23 mouse cellular contexts compared by ENCODE assay signal in the genomic region with DNA sequence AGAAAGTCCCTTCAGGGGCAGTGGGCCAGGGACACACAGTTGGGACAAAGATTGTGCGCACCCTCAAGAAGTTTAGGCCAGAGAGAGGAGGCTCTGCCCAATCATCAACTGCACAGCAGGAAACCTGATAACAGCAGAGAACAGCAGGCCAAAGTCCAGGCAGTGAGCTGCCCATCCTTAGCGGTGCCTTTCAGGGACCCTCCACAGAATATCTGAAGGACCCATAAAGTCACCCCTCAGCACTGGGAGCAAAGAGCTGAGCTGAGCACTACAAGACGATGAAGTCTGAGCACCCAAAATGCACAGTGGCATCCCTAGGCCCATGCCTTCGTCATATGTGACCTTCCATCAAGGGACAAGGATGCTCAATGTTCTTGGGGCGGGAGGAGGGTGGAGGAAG. TPM values are rescaled to one million over a fixed set of nuclear protein-coding genes. Genes with fewer than 3 reads are reported as not detected.
DNase-seq lines count a peak whose midpoint lies in the region; ATAC-seq lines count a peak whose summit lies in the region.
"Had no signal": no experiment of that assay in that cellular context is flagged by ENCODE, and none has a peak within 500 bp of the region (broad histone marks: within the 10 kb centered on the region; RNA-seq: fewer than 3 reads in every experiment).

No protein-coding gene starts in this region.

- peaks cover 27% of the 10 kb centered on the region for H3K36me3 ChIP-seq in heart, embryonic 12.5 days
- no peaks in the 10 kb centered on the region; the same call in 1 of the 2 replicates for H3K36me3 ChIP-seq in liver, embryonic 13.5 days
- 0 out of 2 replicates have a peak, but pooled peaks cover 4% of the 10 kb centered on the region for H3K36me3 ChIP-seq in intestine, embryonic 16.5 days (ENCODE audit: control insufficient read depth, insufficient read depth, low read length)
- H3K36me3 ChIP-seq: neural tube, embryonic 13.5 days had no signal

- H3K9me3 ChIP-seq in heart, embryonic 12.5 days (replicated peaks): no peaks in the 10 kb centered on the region
- no peaks in the 10 kb centered on the region for H3K9me3 ChIP-seq in liver, embryonic 13.5 days (replicated peaks)
- H3K9me3 ChIP-seq in intestine, embryonic 16.5 days (ENCODE audit: control insufficient read depth, low read length): no peaks in the 10 kb centered on the region
- H3K9me3 ChIP-seq: embryonic facial prominence, embryonic 12.5 days; hindbrain, embryonic 10.5 days; neural tube, embryonic 13.5 days had no signal

- H3K4me3 ChIP-seq in heart, embryonic 12.5 days: no peak overlapping the region
- no peak overlapping the region for H3K4me3 ChIP-seq in liver, embryonic 13.5 days (replicated peaks)
- H3K4me3 ChIP-seq in intestine, embryonic 16.5 days (ENCODE audit: low read length): no peak overlapping the region
- H3K4me3 ChIP-seq: embryonic facial prominence, embryonic 12.5 days; hindbrain, embryonic 10.5 days; neural tube, embryonic 13.5 days had no signal

- WGBS in heart, embryonic 12.5 days: 61% methylated on average over 5 of the region's 5 CpGs
- 62% methylated on average over 5 of the region's 5 CpGs for WGBS in liver, embryonic 13.5 days (ENCODE audit: insufficient replicate concordance)
- WGBS in intestine, embryonic 16.5 days: 61% methylated on average over 5 of the region's 5 CpGs

- no peak for ATAC-seq in heart, embryonic 12.5 days (ENCODE audit: insufficient number of reproducible peaks, low FRiP score)
- ATAC-seq in liver, embryonic 13.5 days (ENCODE audit: low read depth): no peak
- ATAC-seq in intestine, embryonic 16.5 days: peak; percentile 43
- ATAC-seq: CD4-positive, CD25-positive, alpha-beta regulatory T cell, adult 4 months; hindbrain, embryonic 16.5 days had no signal

- H3K4me2 ChIP-seq in heart, embryonic 12.5 days: no peak overlapping the region
- peak overlapping the region; percentile 32; the same call in 1 of the 2 replicates for H3K4me2 ChIP-seq in liver, embryonic 13.5 days
- no peak overlapping the region for H3K4me2 ChIP-seq in intestine, embryonic 16.5 days (ENCODE audit: low read depth, low read length)
- H3K4me2 ChIP-seq: embryonic facial prominence, embryonic 12.5 days; neural tube, embryonic 13.5 days had no signal

- peaks cover 52% of the 10 kb centered on the region for H3K4me1 ChIP-seq in heart, embryonic 12.5 days (replicated peaks)
- peaks cover 64% of the 10 kb centered on the region for H3K4me1 ChIP-seq in liver, embryonic 13.5 days (replicated peaks)
- H3K4me1 ChIP-seq in intestine, embryonic 16.5 days (ENCODE audit: control insufficient read depth, insufficient read depth, low read length): peaks cover 57% of the 10 kb centered on the region

- DNase-seq in heart, adult 8-10 months (ENCODE audit: low spot score): no peak
- no peak for DNase-seq in liver, embryonic 13.5 days
- DNase-seq in liver: no peak
- peak; percentile 62 for DNase-seq in yolk sac, embryonic 10.5 days (ENCODE audit: low spot score)
- no peak for DNase-seq in lung, postnatal 25 days (ENCODE audit: low spot score)
- DNase-seq: adrenal gland, postnatal 25 days; cerebellum, adult 11-12 months; cerebellum, adult 9-11 months; embryo, embryonic 11 days; gastrocnemius, postnatal 25 days; heart, adult 11 months; heart, postnatal 14 days; kidney, postnatal 25 days; lung, adult 2 months; lung, postnatal 10 days; thymus, postnatal 4 days had no signal

- H3K27ac ChIP-seq in heart, embryonic 12.5 days (ENCODE audit: poor library complexity, severe bottlenecking): no peak overlapping the region
- no peak overlapping the region for H3K27ac ChIP-seq in liver, embryonic 13.5 days
- peak overlapping the region; percentile 20; the same call in 1 of the 2 replicates for H3K27ac ChIP-seq in intestine, embryonic 16.5 days (ENCODE audit: low read length)
- H3K27ac ChIP-seq: embryonic facial prominence, embryonic 12.5 days; hindbrain, embryonic 10.5 days; neural tube, embryonic 13.5 days had no signal

- H3K27me3 ChIP-seq in heart, embryonic 12.5 days (replicated peaks): no peaks in the 10 kb centered on the region
- H3K27me3 ChIP-seq in liver, embryonic 13.5 days: peaks cover 34% of the 10 kb centered on the region
- no peaks in the 10 kb centered on the region for H3K27me3 ChIP-seq in intestine, embryonic 16.5 days (replicated peaks; ENCODE audit: control insufficient read depth, insufficient read depth, low read length)

- 0 out of 2 replicates have a peak overlapping the region, but pooled peaks have one; percentile 2 for H3K9ac ChIP-seq in heart, embryonic 12.5 days
- H3K9ac ChIP-seq in liver, embryonic 13.5 days: no peak overlapping the region
- H3K9ac ChIP-seq in intestine, embryonic 16.5 days (ENCODE audit: low read depth, low read length): no peak overlapping the region
- H3K9ac ChIP-seq: embryonic facial prominence, embryonic 12.5 days; neural tube, embryonic 13.5 days had no signal

RNA-seq across cellular contexts. Expression of a gene that starts 6.5 kb away (rescaled TPM):
- polyA plus RNA-seq in heart, embryonic 12.5 days (2016; fragmentation: Nextera tagmentation; extraction: Ambion mirVana): 20.7 and 22.5 TPM in 2 replicates
- total RNA-seq in heart, adult 8-10 months (2022): 10 to 100 TPM; 10.2 to 12.7 (median 10.5) TPM
- 3.8 and 3.9 TPM in 2 replicates for polyA plus RNA-seq in liver, embryonic 13.5 days (2015; fragmentation: Nextera tagmentation; extraction: Ambion mirVana)
- polyA plus RNA-seq in intestine, embryonic 16.5 days (2015; fragmentation: Nextera tagmentation; extraction: Ambion mirVana): 12.5 and 13.6 TPM in 2 replicates
